10 mouse cellular contexts compared by ENCODE assay signal in genomic region chr13:55482542-55482941, GRCm38 (mm10). TPM values are rescaled to one million over a fixed set of nuclear protein-coding genes. Genes with fewer than 3 reads are reported as not detected.
DNase-seq lines count a peak whose midpoint lies in the region; ATAC-seq and TF ChIP-seq lines count a peak whose summit lies in the region.
"Had no signal": no experiment of that assay in that cellular context is flagged by ENCODE, and none has a peak within 500 bp of the region (broad histone marks: within the 10 kb centered on the region; RNA-seq: fewer than 3 reads in every experiment).

No protein-coding gene starts in this region.

- no peaks in the 10 kb centered on the region for H3K36me3 ChIP-seq in liver, postnatal 0 days (replicated peaks; ENCODE audit: insufficient read depth, low read length)
- peaks cover 22% of the 10 kb centered on the region for H3K36me3 ChIP-seq in liver, embryonic 12.5 days
- peaks cover 52% of the 10 kb centered on the region for H3K36me3 ChIP-seq in forebrain, embryonic 15.5 days
- H3K36me3 ChIP-seq in midbrain, embryonic 16.5 days (ENCODE audit: control insufficient read depth, insufficient read depth, low read length), result peaks cover 33% of the 10 kb centered on the region

- WGBS in liver, postnatal 0 days (ENCODE audit: insufficient replicate concordance), result 71% methylated on average over 7 of the region's 7 CpGs
- WGBS in liver, embryonic 12.5 days (ENCODE audit: insufficient replicate concordance), result 71% methylated on average over 7 of the region's 7 CpGs
- 82% methylated on average over 7 of the region's 7 CpGs for WGBS in forebrain, embryonic 15.5 days
- WGBS in midbrain, embryonic 16.5 days, result 75% methylated on average over 7 of the region's 7 CpGs

- no peak overlapping the region for H3K4me3 ChIP-seq in liver, postnatal 0 days (ENCODE audit: low read depth, low read length)
- no peak overlapping the region for H3K4me3 ChIP-seq in liver, embryonic 12.5 days
- H3K4me3 ChIP-seq in forebrain, embryonic 15.5 days, result peak overlapping the region; percentile 73; the same call in 1 of the 2 replicates
- H3K4me3 ChIP-seq in midbrain, embryonic 16.5 days (ENCODE audit: low read depth, low read length), result peak overlapping the region; percentile 83; the same call in 1 of the 2 replicates

- H3K27ac ChIP-seq in liver, postnatal 0 days (ENCODE audit: low read depth), result peak overlapping the region; percentile 40; the same call in 1 of the 2 replicates
- no peak overlapping the region for H3K27ac ChIP-seq in liver, embryonic 12.5 days
- peak overlapping the region; percentile 98 for H3K27ac ChIP-seq in forebrain, embryonic 15.5 days (replicated peaks)
- peak overlapping the region; percentile 100 for H3K27ac ChIP-seq in midbrain, embryonic 16.5 days (ENCODE audit: low read length)
- H3K27ac ChIP-seq: liver, embryonic 14.5 days had no signal

- no peaks in the 10 kb centered on the region for H3K9me3 ChIP-seq in liver, postnatal 0 days (ENCODE audit: low read length)
- H3K9me3 ChIP-seq in liver, embryonic 12.5 days (replicated peaks), result no peaks in the 10 kb centered on the region
- no peaks in the 10 kb centered on the region for H3K9me3 ChIP-seq in forebrain, embryonic 15.5 days
- no peaks in the 10 kb centered on the region for H3K9me3 ChIP-seq in midbrain, embryonic 16.5 days (replicated peaks; ENCODE audit: control insufficient read depth, low read length, poor library complexity, severe bottlenecking)

- peak; percentile 75 to 85 for DNase-seq in adrenal gland, adult (ENCODE audit: inconsistent age in 2 of 2, low spot score in 1 of 2)
- DNase-seq in adrenal gland, adult 18-20 months (ENCODE audit: low spot score in 2 of 2), result no peak
- no peak for DNase-seq in liver, postnatal 0 days
- DNase-seq in layer of hippocampus, postnatal 25 days (ENCODE audit: extremely low spot score in 1 of 2, low spot score in 1 of 2), result no peak
- no peak for DNase-seq in gastrocnemius, postnatal 10 days

- H3K4me1 ChIP-seq in liver, postnatal 0 days (ENCODE audit: insufficient read depth), result peaks cover 11% of the 10 kb centered on the region
- H3K4me1 ChIP-seq in liver, embryonic 12.5 days, result peaks cover 25% of the 10 kb centered on the region
- peaks cover 52% of the 10 kb centered on the region for H3K4me1 ChIP-seq in forebrain, embryonic 15.5 days
- peaks cover 34% of the 10 kb centered on the region for H3K4me1 ChIP-seq in midbrain, embryonic 16.5 days (ENCODE audit: control insufficient read depth, insufficient read depth, low read length)

- no peak overlapping the region for H3K9ac ChIP-seq in liver, postnatal 0 days (replicated peaks)
- no peak overlapping the region for H3K9ac ChIP-seq in liver, embryonic 12.5 days
- H3K9ac ChIP-seq in forebrain, embryonic 15.5 days (replicated peaks), result peak overlapping the region; percentile 99
- 0 out of 2 replicates have a peak overlapping the region, but pooled peaks have one; percentile 18 for H3K9ac ChIP-seq in midbrain, embryonic 16.5 days (ENCODE audit: low read depth, low read length)
- H3K9ac ChIP-seq: liver, embryonic 14.5 days had no signal

- no peak overlapping the region for H3K4me2 ChIP-seq in liver, postnatal 0 days (ENCODE audit: low read depth, low read length)
- H3K4me2 ChIP-seq in liver, embryonic 12.5 days, result no peak overlapping the region
- H3K4me2 ChIP-seq in forebrain, embryonic 15.5 days (replicated peaks), result peak overlapping the region; percentile 96
- H3K4me2 ChIP-seq in midbrain, embryonic 16.5 days (ENCODE audit: low read length), result peak overlapping the region; percentile 99

- TF ChIP-seq EP300 in liver, postnatal 0 days (IDR thresholded peaks at IDR 0.05; ENCODE audit: low read depth), result no peak

- TF ChIP-seq CTCF in liver, postnatal 0 days (IDR thresholded peaks at IDR 0.05; ENCODE audit: low read depth), result no peak

- ATAC-seq in liver, postnatal 0 days, result no peak
- ATAC-seq in liver, embryonic 12.5 days, result no peak
- no peak for ATAC-seq in forebrain, embryonic 15.5 days (replicated peaks)
- ATAC-seq in midbrain, embryonic 16.5 days, result no peak
- ATAC-seq: activated CD4-positive, CD25-positive, alpha-beta regulatory T cell, adult 4 months had no signal

- peaks cover 29% of the 10 kb centered on the region for H3K27me3 ChIP-seq in liver, postnatal 0 days (ENCODE audit: insufficient read depth, low read length)
- H3K27me3 ChIP-seq in liver, embryonic 12.5 days (replicated peaks), result peaks cover 72% of the 10 kb centered on the region
- no peaks in the 10 kb centered on the region for H3K27me3 ChIP-seq in forebrain, embryonic 15.5 days
- no peaks in the 10 kb centered on the region for H3K27me3 ChIP-seq in midbrain, embryonic 16.5 days (ENCODE audit: control insufficient read depth, insufficient read depth, low read depth, low read length)

RNA-seq across cellular contexts. Expression of gene Dbn1, which starts 5.4 kb away (rescaled TPM):
- 10 to 100 TPM; 11.1 to 16.2 TPM for total RNA-seq in adrenal gland, adult 18-20 months (2021)
- polyA plus RNA-seq in liver, postnatal 0 days (2015; fragmentation: Nextera tagmentation; extraction: Ambion mirVana), result 4.1 and 4.2 TPM in 2 replicates
- 24.2 and 27.0 TPM in 2 replicates for polyA plus RNA-seq in liver, embryonic 12.5 days (2016; fragmentation: Nextera tagmentation; extraction: Ambion mirVana)
- 732 and 750 TPM in 2 replicates for polyA plus RNA-seq in forebrain, embryonic 15.5 days (2015; fragmentation: Nextera tagmentation; extraction: Ambion mirVana)
- polyA plus RNA-seq in midbrain, embryonic 16.5 days (2015; fragmentation: Nextera tagmentation; extraction: Ambion mirVana), result 617 and 675 TPM in 2 replicates
- total RNA-seq in layer of hippocampus, postnatal 25 days (2021), result 100 to 1,000 TPM; 356 to 398 TPM
- total RNA-seq in gastrocnemius, postnatal 10 days (2021), result 10 to 100 TPM; 52.6 to 71.2 TPM

RNA-seq across cellular contexts. Expression of gene Prr7, which starts 18.5 kb away (rescaled TPM):
- 1 to 10 TPM; 1.9 to 2.2 TPM for total RNA-seq in adrenal gland, adult 18-20 months (2021)
- not detected in 2 replicates for polyA plus RNA-seq in liver, postnatal 0 days (2015; fragmentation: Nextera tagmentation; extraction: Ambion mirVana)
- not detected in 2 replicates for polyA plus RNA-seq in liver, embryonic 12.5 days (2016; fragmentation: Nextera tagmentation; extraction: Ambion mirVana)
- 3.2 and 3.4 TPM in 2 replicates for polyA plus RNA-seq in forebrain, embryonic 15.5 days (2015; fragmentation: Nextera tagmentation; extraction: Ambion mirVana)
- polyA plus RNA-seq in midbrain, embryonic 16.5 days (2015; fragmentation: Nextera tagmentation; extraction: Ambion mirVana), result 5.0 and 5.6 TPM in 2 replicates
- 10 to 100 TPM; 96.9 to 97.3 TPM for total RNA-seq in layer of hippocampus, postnatal 25 days (2021)
- 1 to 10 TPM; 2.1 to 2.5 TPM for total RNA-seq in gastrocnemius, postnatal 10 days (2021)
- polyA plus RNA-seq: activated CD4-positive, CD25-positive, alpha-beta regulatory T cell, adult 4 months had no signal

RNA-seq across cellular contexts. Expression of gene Pdlim7, which starts 30.9 kb away (rescaled TPM):
- 10 to 100 TPM; 11.6 to 26.8 TPM for total RNA-seq in adrenal gland, adult 18-20 months (2021)
- polyA plus RNA-seq in liver, postnatal 0 days (2015; fragmentation: Nextera tagmentation; extraction: Ambion mirVana), result 15.9 and 17.0 TPM in 2 replicates
- 44.3 and 45.2 TPM in 2 replicates for polyA plus RNA-seq in liver, embryonic 12.5 days (2016; fragmentation: Nextera tagmentation; extraction: Ambion mirVana)
- 135 and 138 TPM in 2 replicates for polyA plus RNA-seq in forebrain, embryonic 15.5 days (2015; fragmentation: Nextera tagmentation; extraction: Ambion mirVana)
- 156 and 158 TPM in 2 replicates for polyA plus RNA-seq in midbrain, embryonic 16.5 days (2015; fragmentation: Nextera tagmentation; extraction: Ambion mirVana)
- 10 to 100 TPM; 86.6 to 97.7 TPM for total RNA-seq in layer of hippocampus, postnatal 25 days (2021)
- 100 to 1,000 TPM; 458 to 513 TPM for total RNA-seq in gastrocnemius, postnatal 10 days (2021)

RNA-seq across cellular contexts. Expression of gene Grk6, which starts 37.7 kb away (rescaled TPM):
- 10 to 100 TPM; 27.1 to 33.1 TPM for total RNA-seq in adrenal gland, adult 18-20 months (2021)
- 15.9 and 16.7 TPM in 2 replicates for polyA plus RNA-seq in liver, postnatal 0 days (2015; fragmentation: Nextera tagmentation; extraction: Ambion mirVana)
- 44.1 and 44.6 TPM in 2 replicates for polyA plus RNA-seq in liver, embryonic 12.5 days (2016; fragmentation: Nextera tagmentation; extraction: Ambion mirVana)
- 46.1 and 47.6 TPM in 2 replicates for polyA plus RNA-seq in forebrain, embryonic 15.5 days (2015; fragmentation: Nextera tagmentation; extraction: Ambion mirVana)
- 28.3 and 31.8 TPM in 2 replicates for polyA plus RNA-seq in midbrain, embryonic 16.5 days (2015; fragmentation: Nextera tagmentation; extraction: Ambion mirVana)
- 10 to 100 TPM; 66.7 to 74.7 TPM for total RNA-seq in layer of hippocampus, postnatal 25 days (2021)
- 10 to 100 TPM; 17.4 to 22.3 TPM for total RNA-seq in gastrocnemius, postnatal 10 days (2021)

RNA-seq across cellular contexts. Expression of gene Dok3, which starts 46.6 kb away (rescaled TPM):
- total RNA-seq in adrenal gland, adult 18-20 months (2021), result 1 to 10 TPM; 5.1 to 5.3 TPM
- 18.1 and 20.2 TPM in 2 replicates for polyA plus RNA-seq in liver, postnatal 0 days (2015; fragmentation: Nextera tagmentation; extraction: Ambion mirVana)
- polyA plus RNA-seq in liver, embryonic 12.5 days (2016; fragmentation: Nextera tagmentation; extraction: Ambion mirVana), result 3.4 and 4.4 TPM in 2 replicates
- polyA plus RNA-seq in forebrain, embryonic 15.5 days (2015; fragmentation: Nextera tagmentation; extraction: Ambion mirVana), result 3.6 and 4.0 TPM in 2 replicates
- polyA plus RNA-seq in midbrain, embryonic 16.5 days (2015; fragmentation: Nextera tagmentation; extraction: Ambion mirVana), result 5.1 and 5.6 TPM in 2 replicates
- 1 to 10 TPM; 9.6 to 9.7 TPM for total RNA-seq in layer of hippocampus, postnatal 25 days (2021)
- 1 to 10 TPM; 2.0 to 4.0 TPM for total RNA-seq in gastrocnemius, postnatal 10 days (2021)

Comparison
In these comparisons a context has a peak if more than half of its experiments do, and no peak if none do; other contexts are left out.
1. DNase-seq: peak in adrenal gland, adult (2 of 2); none in adrenal gland, adult 18-20 months (0 of 2), liver, postnatal 0 days (single experiment), layer of hippocampus, postnatal 25 days (0 of 2) and gastrocnemius, postnatal 10 days (single experiment).
2. H3K4me2 ChIP-seq: peak in forebrain, embryonic 15.5 days (single experiment) and midbrain, embryonic 16.5 days (single experiment); none in liver, postnatal 0 days (single experiment) and liver, embryonic 12.5 days (single experiment).
3. H3K4me3 ChIP-seq: peak in forebrain, embryonic 15.5 days (single experiment) and midbrain, embryonic 16.5 days (single experiment); none in liver, postnatal 0 days (single experiment) and liver, embryonic 12.5 days (single experiment).
4. H3K9ac ChIP-seq: peak in forebrain, embryonic 15.5 days (single experiment) and midbrain, embryonic 16.5 days (single experiment); none in liver, postnatal 0 days (single experiment) and liver, embryonic 12.5 days (single experiment).
5. RNA of gene Dbn1, which starts 5.4 kb away (polyA plus RNA-seq): 732 to 750 TPM in forebrain, embryonic 15.5 days and 617 to 675 TPM in midbrain, embryonic 16.5 days; 24.2 to 27.0 TPM in liver, embryonic 12.5 days and 4.1 to 4.2 TPM in liver, postnatal 0 days; every median in the first group is over 10 times any median in the second.